Mouse (Mus musculus): ENCODE measurements around the gene Lrrc58.

DNA sequence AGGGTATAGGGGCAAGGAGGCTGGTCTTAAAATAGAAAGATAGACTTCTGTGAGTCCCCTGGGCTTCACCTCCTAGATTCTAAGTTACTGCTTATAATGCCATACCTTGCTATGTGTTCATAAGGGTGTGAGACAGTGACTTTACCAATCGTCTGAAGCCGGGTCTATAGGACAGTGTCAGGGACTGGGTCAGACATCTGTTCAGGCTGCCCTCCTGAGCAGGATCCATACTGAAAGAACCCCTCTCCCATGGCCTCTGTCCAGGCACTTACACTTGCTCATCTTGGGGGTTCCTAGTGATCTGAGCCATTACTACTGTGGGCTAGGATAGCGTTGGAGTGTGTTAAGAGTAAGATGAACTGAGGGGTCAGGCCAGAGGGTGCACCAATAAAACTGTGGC lies 41.9 kb upstream of the Lrrc58 start:
- TF ChIP-seq CTCF (IDR thresholded peaks at IDR 0.05; ENCODE audit: control insufficient read depth, insufficient read depth, insufficient replicate concordance, low read depth, low read length) (no peak), POLR2A (IDR thresholded peaks at IDR 0.05; ENCODE audit: control insufficient read depth, low read depth, low read length) (no peak)
